Mouse (Mus musculus) embryonic stem cell, embryonic (primary cell): Measurements from ENCODE around the gene Pef1.

Experiments
- CTCF ChIA-PET, 4 experiments: fragments of 300-600 bp in 2 of 4; fragments of 350-600 bp in 2 of 4; sonication (Branson Sonifier 250); formaldehyde crosslinking; loops; one replicate each; lab custom pipeline; 2022; ENCODE audit warnings: inconsistent platforms in 2 of 4; lab: Charles Lee
- POLR2A ChIA-PET, 4 experiments: fragments of 300-600 bp in 2 of 4; fragments of 350-600 bp in 2 of 4; sonication (Branson Sonifier 250); formaldehyde crosslinking; loops; one replicate each; lab custom pipeline; 2022; ENCODE audit warnings: antibody characterized with exemption in 4 of 4, inconsistent platforms in 1 of 4; lab: Charles Lee

The Pef1 gene

DNA sequence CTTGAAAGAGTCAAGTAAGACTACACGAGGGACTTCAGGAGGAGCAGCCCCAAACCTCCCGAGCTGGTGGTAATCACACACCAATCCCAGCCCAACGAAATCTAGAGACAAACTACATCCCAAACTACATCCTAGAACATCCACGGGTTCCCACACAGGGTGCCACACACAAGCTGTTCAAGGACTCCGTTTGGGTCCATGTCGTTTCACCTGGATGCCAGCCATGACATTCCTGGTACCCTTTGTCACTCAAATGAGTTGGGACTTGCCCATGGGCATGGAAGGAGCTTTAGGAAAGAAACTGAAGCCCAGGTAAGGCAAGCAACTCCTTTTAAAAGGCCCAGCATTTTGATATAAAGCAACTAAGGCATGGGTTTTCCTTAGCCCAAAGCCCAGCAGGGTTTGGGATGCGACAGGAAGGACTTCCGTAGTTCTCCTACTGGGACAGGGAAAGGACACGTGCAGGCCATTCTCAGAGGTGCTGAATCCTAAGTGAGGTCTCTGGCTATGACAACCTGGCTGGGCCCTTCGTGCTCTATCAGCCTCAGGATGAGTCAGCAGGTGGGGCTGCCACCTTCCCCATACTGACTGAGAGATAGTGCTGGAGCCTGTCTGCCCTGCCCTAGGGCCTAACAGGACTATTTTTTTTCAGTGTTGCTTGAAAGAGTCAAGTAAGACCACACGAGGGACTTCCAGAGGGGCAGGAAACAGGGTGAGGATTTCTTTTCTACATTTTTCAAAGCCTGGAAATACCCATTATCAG lies 70.9 kb downstream of the Pef1 start:
- ChIA-PET CTCF (interaction anchor here in 2 of 4 experiments (1.3 to 2.7 kb wide), 2 partner anchors 10 to 16 kb away, joined by 3 to 11 read pairs; no protein-coding TSS in a partner anchor), POLR2A (interaction anchor here in 2 of 4 experiments (0.5 to 2.6 kb wide), 5 partner anchors 26 to 194 kb away, joined by 3 to 17 read pairs (median 8); partner anchors contain the start of genes Fabp3 (in 1 of the 2), Gm10570 (in 1 of the 2) and Pef1 (in 1 of the 2))

DNA sequence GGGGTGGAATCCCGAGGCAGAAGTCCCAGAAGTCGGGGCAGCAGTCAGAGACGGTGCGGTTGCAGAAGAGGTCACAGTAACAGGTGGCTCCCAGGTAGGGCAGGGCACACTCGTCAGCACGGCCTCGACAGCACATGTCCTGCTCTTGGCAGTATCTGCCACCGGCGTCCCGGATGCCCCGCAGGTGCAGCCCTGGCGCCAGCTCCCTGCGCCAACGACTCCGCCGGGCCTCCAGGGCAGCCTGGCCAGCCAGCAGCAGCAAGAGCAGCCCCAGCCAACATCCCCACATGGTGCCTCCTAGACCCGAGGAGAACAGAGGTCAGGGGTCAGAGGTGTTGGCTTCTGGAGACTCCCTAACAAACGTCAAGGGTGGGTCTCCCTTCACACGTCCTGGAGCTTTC lies 71.6 kb downstream of the Pef1 start:
- ChIA-PET POLR2A (interaction anchor here (0.5 to 2.6 kb wide), 17 partner anchors 11 to 1043 kb away, joined by 3 to 17 read pairs (median 5); partner anchors contain the start of genes Pef1 (in 2 of the 4), Fabp3 (in 1 of the 4) and Gm10570 (in 1 of the 4)), CTCF (interaction anchor here in 3 of 4 experiments (0.6 to 2.7 kb wide), 8 partner anchors 11 to 107 kb away, joined by 3 to 13 read pairs (median 4); partner anchors contain the start of gene Pef1 (in 1 of the 3))

DNA sequence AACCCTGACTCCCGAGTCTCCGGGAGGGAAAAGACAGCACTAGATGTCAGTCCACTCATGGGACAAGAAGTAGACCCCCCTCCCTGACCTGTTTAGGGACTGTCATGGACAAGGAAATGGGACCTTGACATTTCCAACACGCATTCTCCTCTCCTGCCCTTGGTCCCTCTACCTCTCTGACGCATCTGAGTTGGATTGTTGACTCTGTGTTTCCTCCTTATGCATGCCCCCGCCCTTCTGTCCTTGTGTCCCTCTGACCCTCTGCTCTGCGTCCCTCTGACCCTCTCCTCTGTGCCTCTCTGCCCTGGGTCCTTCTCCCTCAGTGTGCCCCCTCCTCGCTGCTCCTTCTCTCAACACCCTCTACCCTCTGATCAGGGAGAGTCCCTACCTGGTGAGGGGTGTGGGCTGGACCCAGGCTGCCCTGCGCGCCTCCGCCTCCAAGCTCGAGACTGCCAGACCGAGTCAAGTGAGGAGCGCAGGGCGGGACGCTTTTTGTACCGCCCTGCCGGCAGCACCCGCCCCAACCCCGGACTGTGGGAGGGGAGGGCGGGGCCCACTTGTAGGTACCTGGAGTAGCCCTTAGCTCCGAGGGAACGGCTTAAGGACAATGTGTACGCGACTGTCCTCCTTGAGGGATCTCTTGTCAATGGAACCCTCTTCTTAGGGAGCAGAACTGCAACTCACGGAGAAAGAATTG lies 72.1 kb downstream of the Pef1 start:
- ChIA-PET POLR2A (interaction anchor here (0.5 to 2.6 kb wide), 52 partner anchors 8 to 1044 kb away, joined by 3 to 17 read pairs (median 3); partner anchors contain the start of genes Pef1 (in 3 of the 4), Fabp3 (in 1 of the 4), Gm10570 (in 1 of the 4) and Hcrtr1 (in 1 of the 4)), CTCF (interaction anchor here (0.6 to 2.7 kb wide), 25 partner anchors 8 to 719 kb away, joined by 3 to 13 read pairs (median 3); partner anchors contain the start of genes Pef1 (in 2 of the 4) and Hcrtr1 (in 1 of the 4))

DNA sequence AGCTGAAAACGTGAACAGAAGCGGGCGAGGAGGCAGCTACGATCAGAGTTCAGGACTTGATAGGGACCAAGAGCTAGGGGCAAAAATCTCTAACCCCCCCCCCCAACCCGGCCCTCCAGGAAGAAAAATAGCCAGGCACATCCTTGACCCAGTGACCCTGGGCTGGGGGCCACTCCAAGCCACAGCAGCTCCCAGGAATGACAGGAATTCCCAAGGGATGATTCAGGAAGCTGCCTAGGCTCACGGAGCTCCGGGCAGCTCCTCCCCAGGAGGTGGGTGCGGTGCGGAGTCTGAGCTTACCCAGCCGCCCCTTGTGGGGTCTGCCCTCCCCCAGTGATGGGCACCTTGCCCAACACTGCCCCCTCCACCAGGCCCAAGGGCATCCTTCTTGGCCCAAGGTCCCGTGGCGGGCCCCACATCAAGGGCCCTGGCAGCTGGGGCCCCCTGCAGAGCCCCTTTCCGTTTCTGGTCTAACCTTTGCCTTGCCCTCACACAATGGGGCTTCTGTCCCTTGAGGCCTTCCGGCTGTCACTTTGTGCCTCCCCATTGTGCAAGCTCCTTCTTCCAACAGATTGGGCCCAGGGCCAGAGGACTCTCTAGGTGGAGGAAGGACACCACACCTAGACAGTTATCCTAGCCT lies 72.8 kb downstream of the Pef1 start, which contains the start of gene Tinagl1:
Gene Tinagl1, minus strand, starts transcription at position 51 of the 640 bp plus-strand sequence.
- CTCF ChIA-PET: interaction anchor here (0.6 to 2.7 kb wide), 29 partner anchors 8 to 718 kb away, joined by 3 to 15 read pairs (median 4); partner anchors contain the start of genes Hcrtr1 (in 1 of the 4) and Pef1 (in 1 of the 4)
- POLR2A ChIA-PET: interaction anchor here (0.5 to 2.6 kb wide), 62 partner anchors 8 to 539 kb away, joined by 3 to 17 read pairs (median 3); partner anchors contain the start of genes Pef1 (in 3 of the 4), Fabp3 (in 1 of the 4), Gm10570 (in 1 of the 4) and Hcrtr1 (in 1 of the 4)

DNA sequence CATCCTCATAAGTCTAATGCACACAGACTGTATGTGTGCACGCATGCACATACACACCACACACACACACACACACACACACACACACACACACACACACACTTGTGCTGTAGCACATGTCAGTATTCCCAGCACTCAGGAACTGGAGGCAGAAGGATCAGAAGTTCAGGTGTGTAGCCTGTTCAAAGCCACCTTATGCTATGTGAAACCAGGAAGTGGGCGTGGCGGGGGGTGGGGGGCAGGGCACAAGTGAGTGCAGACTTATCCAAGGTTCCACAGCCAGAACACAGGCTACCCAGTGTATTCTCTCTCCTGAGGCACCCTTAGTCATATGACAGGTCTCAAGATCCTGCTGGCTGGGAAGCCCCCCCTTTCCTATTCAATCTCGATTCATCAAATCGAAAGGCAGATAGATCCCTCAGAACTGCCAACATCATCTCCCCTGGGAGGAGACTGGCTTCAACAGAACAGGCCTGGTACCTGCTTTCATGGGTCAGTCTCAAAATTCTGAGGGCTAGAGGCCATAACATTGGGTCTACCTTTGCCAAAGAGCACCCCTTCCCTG lies 73.9 kb downstream of the Pef1 start:
- POLR2A ChIA-PET: interaction anchor here in 3 of 4 experiments (0.7 to 2.0 kb wide), 11 partner anchors 9 to 462 kb away, joined by 3 to 6 read pairs (median 4); partner anchors contain the start of genes Snrnp40 (in 1 of the 3) and Zcchc17 (in 1 of the 3)
- CTCF ChIA-PET: interaction anchor here in 2 of 4 experiments (0.6 to 2.7 kb wide), 4 partner anchors 11 to 22 kb away, joined by 3 to 13 read pairs (median 3); no protein-coding TSS in a partner anchor

DNA sequence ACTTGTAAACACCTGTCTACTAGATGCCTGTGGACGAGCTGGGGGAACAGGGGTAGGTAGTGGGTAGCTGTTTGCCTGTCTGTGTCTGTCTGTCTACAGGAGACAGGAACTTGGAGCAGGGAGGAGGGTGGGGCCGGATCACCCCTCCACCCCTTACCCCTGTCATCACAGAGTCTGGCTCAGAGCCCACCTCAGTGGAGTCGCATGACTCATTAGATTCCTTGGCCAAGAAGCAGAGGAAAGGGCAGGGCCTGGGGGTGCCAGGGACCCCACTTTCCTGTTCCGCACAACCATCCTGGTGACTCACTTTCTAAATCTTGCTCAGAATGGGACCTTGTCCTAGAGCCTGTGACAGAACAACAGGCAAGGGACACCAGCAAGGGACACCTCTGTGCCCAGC lies 74.7 kb downstream of the Pef1 start:
- POLR2A ChIA-PET: interaction anchor here in 2 of 4 experiments (0.7 to 1.7 kb wide), 4 partner anchors 55 to 194 kb away, joined by 3 to 5 read pairs (median 3); partner anchors contain the start of gene Pef1 (in 1 of the 2)

DNA sequence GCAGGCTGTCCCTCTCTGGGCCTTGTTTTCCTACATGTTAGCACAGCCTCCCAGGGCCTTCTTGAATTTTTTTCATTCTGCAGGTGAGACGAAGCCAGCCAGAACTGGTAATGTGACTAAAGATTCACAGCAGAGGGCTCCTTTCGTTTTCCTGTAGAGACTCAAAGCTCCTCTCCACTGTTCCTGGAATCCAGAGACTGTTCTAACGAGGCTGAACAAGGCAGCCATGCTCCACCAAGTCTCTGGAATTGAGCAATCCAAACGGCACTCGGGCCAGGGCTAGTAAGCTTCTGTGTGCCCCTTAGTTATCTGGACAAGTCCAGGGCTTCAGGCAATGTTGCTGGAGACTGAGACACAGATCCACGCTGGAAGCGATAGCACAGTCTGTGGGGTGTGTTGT lies 75.2 kb downstream of the Pef1 start:
- CTCF ChIA-PET: interaction anchor here in 3 of 4 experiments (0.5 to 2.2 kb wide), 3 partner anchors 12 to 244 kb away, joined by 3 to 8 read pairs (median 4); no protein-coding TSS in a partner anchor
- POLR2A ChIA-PET: interaction anchor here in 3 of 4 experiments (0.6 to 1.7 kb wide), 4 partner anchors 11 to 130 kb away, joined by 3 to 5 read pairs (median 4); partner anchors contain the start of gene Pef1 (in 1 of the 3)

More for the DNA sequence above, 74.7 kb downstream of the Pef1 start:
- CTCF ChIA-PET: interaction anchor here in 3 of 4 experiments (0.5 to 2.2 kb wide), 4 partner anchors 12 to 357 kb away, joined by 3 to 8 read pairs (median 4); no protein-coding TSS in a partner anchor
